Mouse (Mus musculus) embryonic fibroblast, embryonic 13.5 days (primary cell): ENCODE measurements around the gene Fam198a. TPM values are rescaled to one million over a fixed set of nuclear protein-coding genes. Genes with fewer than 3 reads are reported as not detected.

Source experiments
- H3K27ac ChIP-seq: 2 replicates; pipeline ENCODE4 v1.5.1; 2012; ENCODE audit warnings: low read length, control low read depth, inconsistent platforms; ENCODE audit not compliant: insufficient read depth
- H3K4me1 ChIP-seq: 2 replicates; pipeline ENCODE4 v1.6.1; 2011; ENCODE audit warnings: low read length; ENCODE audit not compliant: control insufficient read depth, insufficient read depth
- H3K4me3 ChIP-seq: 2 replicates; pipeline ENCODE4 v1.5.1; 2011; ENCODE audit warnings: mild to moderate bottlenecking, control low read depth, low read length; ENCODE audit not compliant: insufficient read depth
- CTCF ChIP-seq: IDR thresholded peaks from 2 replicates; pipeline ENCODE4 v1.5.1; 2011; ENCODE audit warnings: mild to moderate bottlenecking, control low read depth, low read length, moderate library complexity, borderline replicate concordance; ENCODE audit not compliant: insufficient read depth
- POLR2A ChIP-seq: IDR thresholded peaks from 2 replicates; pipeline ENCODE4 v1.6.1; 2011; ENCODE audit warnings: low read depth, mild to moderate bottlenecking, control low read depth, low read length, moderate library complexity
- polyA plus RNA-seq: library from polyadenylated mRNA; stranded (reverse); fragments of >200 nt; gene quantifications from 2 replicates; pipeline ENCODE4 v1.2.4, GENCODE M21; 2011; ENCODE audit warnings: low read depth; ENCODE audit not compliant: missing spikeins, insufficient read length

Gene Fam198a
- polyA plus RNA-seq, 1 experiment = 0.98 TPM

DNA sequence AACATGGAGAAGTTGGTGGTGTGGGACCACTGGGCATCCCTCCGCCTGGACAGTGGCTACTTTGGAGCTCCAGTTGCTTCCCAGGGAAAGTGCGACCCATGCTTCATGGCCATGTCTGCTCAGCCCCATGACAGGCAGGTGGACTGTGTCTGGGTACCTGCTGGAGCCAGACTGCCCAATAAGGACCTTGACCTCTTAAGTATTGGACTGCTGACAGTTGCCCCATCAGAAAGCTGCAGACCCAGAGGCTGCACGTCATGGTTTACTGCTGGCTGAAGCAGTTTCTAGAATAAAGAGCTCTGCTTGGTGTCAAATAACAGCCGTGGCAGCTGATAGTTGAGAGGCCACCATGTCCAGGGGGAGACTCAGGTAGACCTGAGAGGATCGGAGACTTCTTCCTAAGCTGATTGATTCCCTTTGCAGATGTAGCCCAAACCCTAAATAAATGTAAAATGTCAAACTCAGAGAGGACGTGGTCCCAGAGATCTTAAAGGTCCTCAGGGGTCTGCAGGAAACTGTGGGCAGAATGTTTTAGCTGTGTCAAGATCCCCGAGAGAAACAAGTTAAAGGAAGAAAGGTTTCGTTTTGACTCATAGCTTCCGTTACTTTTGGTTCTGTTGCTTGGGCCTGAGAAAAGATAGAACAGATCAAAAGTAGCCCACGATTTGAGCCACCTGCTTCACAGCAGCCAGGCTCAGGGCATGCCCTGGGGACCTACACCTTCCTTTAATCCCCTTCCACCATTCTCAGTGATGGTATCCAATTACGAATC is 24.0 kb upstream of the Fam198a start:
- no peak overlapping the region for H3K4me3 ChIP-seq
- no peak overlapping the region for H3K27ac ChIP-seq
- no peaks in the 10 kb centered on the region for H3K4me1 ChIP-seq
- TF ChIP-seq POLR2A (no peak), CTCF (no peak)

DNA sequence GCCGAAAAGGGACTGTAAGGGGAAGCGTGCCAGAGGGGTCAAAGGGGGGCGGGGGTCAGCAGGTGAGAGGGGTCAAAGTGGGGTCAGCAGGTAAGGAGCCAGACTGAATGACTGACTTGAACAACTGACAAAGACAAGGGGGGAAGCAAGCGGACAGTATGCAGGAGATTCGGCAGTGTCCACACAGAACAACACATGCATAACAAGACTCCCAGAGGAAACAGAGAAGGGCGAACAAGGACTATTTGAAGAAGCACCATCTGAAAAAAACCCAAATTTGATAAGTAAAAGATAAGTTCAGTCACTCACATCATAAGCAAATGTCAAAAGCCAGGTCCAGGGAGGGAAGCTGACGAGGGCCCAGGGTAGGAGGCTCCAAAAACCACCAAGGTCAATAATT is 23.1 kb upstream of the Fam198a start:
- no peak overlapping the region for H3K27ac ChIP-seq
- H3K4me1 ChIP-seq = no peaks in the 10 kb centered on the region
- no peak overlapping the region for H3K4me3 ChIP-seq
- no peak for TF ChIP-seq POLR2A
- no peak for TF ChIP-seq CTCF

DNA sequence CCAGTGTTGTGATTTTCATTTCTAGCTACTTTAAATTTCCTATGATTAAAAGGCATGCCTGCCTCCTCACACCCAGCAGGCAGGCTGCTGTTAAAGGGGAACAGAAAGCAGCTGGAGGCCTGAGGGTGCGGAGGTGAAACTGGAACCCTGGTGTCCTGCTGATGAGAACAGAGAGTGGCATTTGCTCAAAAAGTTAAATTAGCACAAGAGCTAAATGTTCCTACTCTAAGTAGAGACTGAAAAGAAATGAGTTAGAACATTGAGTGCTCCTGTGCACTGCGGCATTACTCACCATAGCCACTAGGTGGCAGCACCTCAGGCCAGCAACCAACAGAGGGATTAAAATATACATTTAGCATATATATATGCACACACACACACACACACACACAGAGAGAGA is 22.3 kb upstream of the Fam198a start:
- Histone ChIP-seq H3K27ac (no peak overlapping the region), H3K4me3 (no peak overlapping the region), H3K4me1 (no peaks in the 10 kb centered on the region)
- TF ChIP-seq POLR2A (no peak), CTCF (peak; percentile 77; the same call in 1 of the 2 replicates)

DNA sequence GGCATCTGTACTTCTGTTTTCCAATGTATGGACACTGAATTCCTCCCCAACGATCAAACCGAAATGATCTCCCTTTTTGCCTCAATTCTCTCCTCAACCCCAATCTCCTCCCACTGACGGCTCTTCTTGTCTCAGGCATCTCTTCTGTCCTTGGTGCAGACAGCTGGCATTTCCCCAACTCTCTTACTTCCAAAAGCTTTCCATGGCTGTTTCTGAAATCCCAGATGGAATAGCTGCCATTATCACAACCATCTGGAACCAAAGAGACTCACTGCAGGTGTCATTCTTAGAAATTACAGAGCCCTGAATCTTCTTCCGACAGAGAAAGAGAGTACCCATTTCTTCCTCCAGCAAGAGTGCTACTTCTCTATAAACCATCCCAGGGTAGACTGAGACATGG is 15.9 kb upstream of the Fam198a start:
- H3K4me1 ChIP-seq = no peaks in the 10 kb centered on the region
- no peak overlapping the region for H3K4me3 ChIP-seq
- no peak for TF ChIP-seq CTCF
- no peak for TF ChIP-seq POLR2A
- no peak overlapping the region for H3K27ac ChIP-seq

DNA sequence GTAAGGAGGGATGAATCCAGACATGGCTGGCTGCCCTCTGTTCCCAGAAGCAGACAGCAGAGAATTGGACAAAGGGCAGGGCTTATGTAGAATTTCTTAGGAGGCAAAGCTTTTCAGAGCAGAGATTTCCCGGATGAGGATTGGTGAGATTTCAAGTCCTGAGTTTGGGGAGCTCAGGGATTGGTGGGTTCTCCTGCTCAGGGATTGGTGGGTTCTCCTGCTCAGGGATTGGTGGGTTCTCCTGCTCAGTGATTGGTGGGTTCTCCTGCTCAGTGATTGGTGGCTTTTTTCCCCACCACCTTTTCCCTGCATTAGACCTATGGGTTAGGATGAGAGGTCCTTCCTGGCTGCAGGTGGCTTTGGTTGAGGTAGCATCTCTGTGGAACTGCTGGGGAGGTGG is 13.8 kb upstream of the Fam198a start:
- TF ChIP-seq POLR2A (no peak), CTCF (no peak)
- Histone ChIP-seq H3K4me3 (no peak overlapping the region), H3K27ac (no peak overlapping the region), H3K4me1 (no peaks in the 10 kb centered on the region)

DNA sequence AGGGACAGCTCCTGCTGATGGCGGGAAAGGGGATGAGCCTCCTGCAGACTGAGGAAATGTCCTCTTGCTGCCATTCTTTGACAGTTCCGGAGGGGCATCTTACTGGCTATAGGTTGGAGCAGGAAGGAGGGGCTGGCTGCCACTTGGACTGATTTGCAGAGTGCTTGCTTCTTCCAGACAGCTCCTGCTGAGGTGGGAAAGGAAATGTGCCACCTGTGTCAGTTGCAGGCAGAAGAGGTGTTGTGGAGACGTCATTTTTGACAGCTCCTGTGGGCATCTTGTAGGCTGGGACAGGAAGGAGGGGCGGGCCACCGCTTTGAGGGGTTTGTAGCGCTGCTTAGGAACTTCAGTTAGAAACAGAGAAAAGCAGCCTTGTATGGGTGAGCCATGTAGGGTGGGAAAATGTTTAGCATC is 13.3 kb upstream of the Fam198a start:
- TF ChIP-seq CTCF = no peak
- no peak for TF ChIP-seq POLR2A
- Histone ChIP-seq H3K27ac (no peak overlapping the region), H3K4me1 (no peaks in the 10 kb centered on the region), H3K4me3 (peak overlapping the region; percentile 62)

DNA sequence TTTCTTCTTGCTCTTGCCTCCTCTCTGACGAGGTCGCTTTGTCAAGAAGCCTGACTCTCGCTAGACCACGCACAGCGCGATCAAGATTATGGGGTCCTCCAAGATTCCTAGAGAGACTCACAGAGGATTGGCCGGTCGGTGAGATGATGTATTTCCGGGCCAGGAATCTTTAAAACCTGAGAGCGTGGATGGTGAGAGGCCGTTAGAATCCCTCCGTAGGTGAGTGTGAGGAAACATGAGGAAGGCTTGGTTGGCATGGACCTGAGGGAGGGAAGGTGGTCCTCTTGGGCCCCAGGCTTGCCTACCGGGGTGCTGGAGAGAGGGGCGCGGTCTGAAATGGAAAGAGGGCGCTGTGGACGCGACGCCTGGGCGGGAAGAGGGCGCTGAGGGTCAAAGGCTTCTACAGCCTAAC is 12.8 kb upstream of the Fam198a start:
- TF ChIP-seq POLR2A = peak; percentile 72
- no peak for TF ChIP-seq CTCF
- Histone ChIP-seq H3K4me1 (no peaks in the 10 kb centered on the region), H3K27ac (no peak overlapping the region), H3K4me3 (peak overlapping the region; percentile 62)

DNA sequence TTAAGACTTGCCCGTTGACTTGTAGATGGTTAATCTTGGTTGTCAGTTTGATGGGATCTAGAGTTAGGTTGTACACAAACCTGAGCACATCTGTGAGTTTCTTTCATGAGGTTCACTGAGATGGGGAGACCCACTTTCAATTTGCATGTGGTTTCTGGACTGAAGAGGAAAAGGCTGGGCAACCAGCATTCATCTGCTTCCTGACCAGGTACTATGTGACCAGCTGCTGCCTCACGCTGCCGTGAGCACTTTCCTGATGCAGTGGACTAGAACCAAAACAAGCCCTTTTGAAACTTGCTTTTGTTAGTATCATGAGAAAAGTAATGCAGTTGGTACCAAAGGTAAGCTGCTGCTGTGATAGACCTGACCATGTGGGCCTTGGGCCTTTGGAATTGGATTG is 7.8 kb upstream of the Fam198a start:
- no peak overlapping the region for H3K27ac ChIP-seq
- TF ChIP-seq POLR2A (no peak), CTCF (no peak)
- no peaks in the 10 kb centered on the region for H3K4me1 ChIP-seq
- H3K4me3 ChIP-seq = no peak overlapping the region

DNA sequence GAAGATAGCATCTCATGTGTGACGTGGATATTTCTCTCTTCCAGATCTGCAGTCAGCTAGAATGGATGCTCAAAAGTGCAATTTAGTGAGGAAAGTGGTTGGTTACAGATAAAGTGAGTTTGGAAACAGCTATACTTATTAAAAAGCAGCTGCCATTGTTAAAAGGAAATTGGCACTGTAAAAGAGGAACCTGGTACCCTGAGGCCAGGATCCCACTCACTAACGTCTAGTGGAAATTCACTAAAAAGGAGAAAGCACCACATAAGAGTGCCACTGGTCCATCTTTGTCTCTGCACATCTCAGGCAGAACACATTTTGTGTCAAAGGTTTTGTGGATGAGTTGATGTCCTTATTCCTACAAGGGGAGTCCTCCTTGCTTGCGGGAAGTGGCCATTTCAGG is 7.2 kb upstream of the Fam198a start:
- Histone ChIP-seq H3K4me1 (no peaks in the 10 kb centered on the region), H3K27ac (no peak overlapping the region), H3K4me3 (no peak overlapping the region)
- TF ChIP-seq CTCF = no peak
- no peak for TF ChIP-seq POLR2A

DNA sequence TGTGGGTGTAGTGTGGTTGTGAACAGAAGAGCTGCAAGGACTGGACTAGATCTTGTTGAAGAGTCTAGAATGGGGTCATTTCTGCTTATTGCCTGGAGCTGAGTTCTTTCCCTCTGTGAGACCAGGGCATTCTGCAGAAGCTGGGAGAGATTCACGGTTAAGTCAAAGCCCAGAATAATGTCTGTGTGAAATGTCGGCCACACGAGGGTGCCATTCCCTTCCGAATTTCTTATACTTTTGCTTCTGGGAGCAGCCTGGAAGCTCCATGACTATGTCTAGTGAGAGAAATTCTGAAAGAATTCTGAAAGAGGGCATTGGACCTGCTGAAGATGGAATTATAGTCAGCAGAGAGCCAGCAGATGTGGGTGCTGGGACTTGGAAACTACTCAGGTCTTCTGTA is 3.0 kb upstream of the Fam198a start:
- H3K4me3 ChIP-seq = no peak overlapping the region
- H3K27ac ChIP-seq = no peak overlapping the region
- 0 out of 2 replicates have a peak, but pooled peaks cover 2% of the 10 kb centered on the region for H3K4me1 ChIP-seq
- TF ChIP-seq POLR2A (no peak), CTCF (0 out of 2 replicates have a peak, but pooled peaks have one; percentile 9)
